Comparison of ENCODE assay signal across 28 mouse cellular contexts in genomic region chr1:64576022-64576421, GRCm38 (mm10). TPM values are rescaled to one million over a fixed set of nuclear protein-coding genes. Genes with fewer than 3 reads are reported as not detected.
DNase-seq lines count a peak whose midpoint lies in the region; ATAC-seq and TF ChIP-seq lines count a peak whose summit lies in the region.
"Had no signal": no experiment of that assay in that cellular context is flagged by ENCODE, and none has a peak within 500 bp of the region (broad histone marks: within the 10 kb centered on the region; RNA-seq: fewer than 3 reads in every experiment).

No protein-coding gene starts in this region.

- H3K27ac ChIP-seq in heart, embryonic 10.5 days, result no peak overlapping the region
- H3K27ac ChIP-seq in ES-Bruce4 (ENCODE audit: insufficient read depth, low read length), result peak overlapping the region; percentile 22
- H3K27ac ChIP-seq: embryonic facial prominence, embryonic 12.5 days; embryonic facial prominence, embryonic 15.5 days; heart, embryonic 13.5 days; hindbrain, embryonic 14.5 days; hindbrain, postnatal 0 days had no signal

- peaks cover 61% of the 10 kb centered on the region for H3K36me3 ChIP-seq in heart, embryonic 10.5 days
- peaks cover 2% of the 10 kb centered on the region; the same call in 1 of the 2 replicates for H3K36me3 ChIP-seq in ES-Bruce4 (ENCODE audit: control insufficient read depth, insufficient read depth, low read length, poor library complexity, severe bottlenecking)

- TF ChIP-seq EP300 in ES-Bruce4 (IDR thresholded peaks at IDR 0.05; ENCODE audit: insufficient read depth, low read depth, low read length), result no peak

- no peak for TF ChIP-seq POLR2A in ES-Bruce4 (IDR thresholded peaks at IDR 0.05; ENCODE audit: insufficient read depth, low read length)

- no peak overlapping the region for H3K9ac ChIP-seq in ES-Bruce4 (ENCODE audit: low read depth, poor library complexity, severe bottlenecking)
- H3K9ac ChIP-seq: embryonic facial prominence, embryonic 12.5 days; embryonic facial prominence, embryonic 15.5 days; forebrain, postnatal 0 days; heart, embryonic 13.5 days; hindbrain, embryonic 14.5 days had no signal

- TF ChIP-seq CTCF in ES-Bruce4 (IDR thresholded peaks at IDR 0.05; ENCODE audit: low read depth, low read length), result no peak

- ATAC-seq in granulocyte monocyte progenitor cell, adult 5-6 weeks (replicated peaks; ENCODE audit: poor library complexity, severe bottlenecking), result no peak
- ATAC-seq: forebrain, embryonic 14.5 days; forebrain, postnatal 0 days; hindbrain, postnatal 0 days; inflammation-experienced regulatory T-cells, adult 6 months; intestine, embryonic 16.5 days had no signal

- H3K9me3 ChIP-seq in heart, embryonic 10.5 days, result no peaks in the 10 kb centered on the region
- H3K9me3 ChIP-seq in ES-Bruce4 (replicated peaks; ENCODE audit: control insufficient read depth, insufficient read depth, low read length, poor library complexity, severe bottlenecking), result no peaks in the 10 kb centered on the region
- H3K9me3 ChIP-seq: embryonic facial prominence, embryonic 12.5 days; embryonic facial prominence, embryonic 15.5 days; heart, embryonic 13.5 days had no signal

- peak; percentile 86 for DNase-seq in heart, adult 11 months
- no peak for DNase-seq in heart, embryonic 10.5 days (ENCODE audit: low spot score)
- DNase-seq in R1 (ENCODE audit: low read depth, low spot score), result peak; percentile 6
- no peak for DNase-seq in thymus, postnatal 0 days (ENCODE audit: low spot score)
- DNase-seq: adrenal gland, postnatal 10 days; adrenal gland, postnatal 36 days; B cell, adult 2 months; cerebellum, adult 2 months; cerebellum, adult 9-11 months; cerebellum, postnatal 25 days; forebrain, postnatal 0 days; gastrocnemius, postnatal 10 days; gastrocnemius, postnatal 36 days; heart, adult 18-20 months; heart, postnatal 14 days; heart, postnatal 4 days; kidney, adult 18-20 months had no signal

- no peaks in the 10 kb centered on the region for H3K4me1 ChIP-seq in heart, embryonic 10.5 days
- peaks cover 3% of the 10 kb centered on the region for H3K4me1 ChIP-seq in ES-Bruce4 (ENCODE audit: control insufficient read depth, insufficient read depth, low read length)
- H3K4me1 ChIP-seq: embryonic facial prominence, embryonic 12.5 days; embryonic facial prominence, embryonic 15.5 days; heart, embryonic 13.5 days had no signal

- H3K27me3 ChIP-seq in heart, embryonic 10.5 days (ENCODE audit: insufficient read depth, poor library complexity, severe bottlenecking), result no peaks in the 10 kb centered on the region
- no peaks in the 10 kb centered on the region for H3K27me3 ChIP-seq in ES-Bruce4 (ENCODE audit: control insufficient read depth, insufficient read depth, low read length, poor library complexity, severe bottlenecking)
- H3K27me3 ChIP-seq: CH12.LX; embryonic facial prominence, embryonic 12.5 days; embryonic facial prominence, embryonic 15.5 days; heart, embryonic 13.5 days had no signal

- no peak overlapping the region for H3K4me3 ChIP-seq in heart, embryonic 10.5 days
- no peak overlapping the region for H3K4me3 ChIP-seq in ES-Bruce4 (ENCODE audit: low read depth, low read length)
- H3K4me3 ChIP-seq: embryonic facial prominence, embryonic 12.5 days; embryonic facial prominence, embryonic 15.5 days; heart, embryonic 13.5 days had no signal

- 89% methylated on average over 7 of the region's 7 CpGs for WGBS in heart, embryonic 10.5 days

RNA-seq across cellular contexts. Expression of gene Mettl21a, which starts 41.0 kb away (rescaled TPM):
- 14.7 and 14.9 TPM in 2 replicates for polyA plus RNA-seq in heart, embryonic 10.5 days (2016; fragmentation: Nextera tagmentation; extraction: Ambion mirVana)
- 14.5 and 15.1 TPM in 2 replicates for polyA plus RNA-seq in ES-Bruce4 (2011; ENCODE audit: insufficient read depth, insufficient read length, low read depth, missing spikeins)
- polyA plus RNA-seq in thymus, postnatal 0 days (2015; fragmentation: Nextera tagmentation; extraction: Ambion mirVana), result 14.9 and 15.9 TPM in 2 replicates
- total RNA-seq in granulocyte monocyte progenitor cell, adult 5-6 weeks (2014; fragmentation: Nextera tagmentation), result 11.6 TPM in 2 replicates
- total RNA-seq in granulocyte monocyte progenitor cell, adult 5-6 weeks (2017), result 8.1 and 11.2 TPM in 2 replicates

RNA-seq across cellular contexts. Expression of gene Creb1, which starts 43.6 kb away (rescaled TPM):
- 27.2 and 29.1 TPM in 2 replicates for polyA plus RNA-seq in heart, embryonic 10.5 days (2016; fragmentation: Nextera tagmentation; extraction: Ambion mirVana)
- polyA plus RNA-seq in ES-Bruce4 (2011; ENCODE audit: insufficient read depth, insufficient read length, low read depth, missing spikeins), result 61.2 and 62.5 TPM in 2 replicates
- 40.2 and 43.2 TPM in 2 replicates for polyA plus RNA-seq in thymus, postnatal 0 days (2015; fragmentation: Nextera tagmentation; extraction: Ambion mirVana)
- total RNA-seq in granulocyte monocyte progenitor cell, adult 5-6 weeks (2014; fragmentation: Nextera tagmentation), result 60.4 and 73.2 TPM in 2 replicates
- total RNA-seq in granulocyte monocyte progenitor cell, adult 5-6 weeks (2017), result 65.1 and 74.2 TPM in 2 replicates

Comparison
In these comparisons a context has a peak if more than half of its experiments do, and no peak if none do; other contexts are left out.
1. DNase-seq: peak in heart, adult 11 months (single experiment) and R1 (single experiment); none in heart, embryonic 10.5 days (single experiment) and thymus, postnatal 0 days (single experiment).